Mouse (Mus musculus) WW6 (cell line): ENCODE measurements around the gene Vmn1r179.
"Not testable (repeated sequence)": the region's sequence is repeated elsewhere in the genome, so short reads cannot be mapped to it uniquely, and the experiment has no call there.

Experiments
- DNase-seq: peaks from one replicate; pipeline ENCODE4 v3.0.0-alpha.2; 2013; ENCODE audit warnings: low read depth, low spot score

Gene Vmn1r179

DNA sequence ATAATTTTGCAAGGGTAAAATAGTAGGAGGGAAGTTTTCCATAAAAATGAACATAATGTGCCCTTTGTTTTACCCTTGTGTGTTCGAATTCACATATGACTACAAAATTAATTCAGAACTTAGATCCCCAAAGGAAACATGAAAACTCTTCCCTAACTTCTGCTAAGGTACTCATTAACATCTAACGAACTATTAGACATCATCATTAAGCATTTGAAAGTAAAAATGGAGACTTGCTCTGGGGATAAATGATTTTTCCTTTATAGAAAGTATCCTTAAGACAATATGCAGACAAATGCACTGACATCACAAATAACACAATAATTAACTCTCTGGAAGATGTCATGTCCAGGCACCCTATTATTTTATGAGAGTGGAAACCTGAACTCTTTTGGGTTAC is at the start of gene Vmn1r179:
TSS of gene Vmn1r179 (plus strand) at position 301 of the 400 bp plus-strand sequence.
- no peak for DNase-seq

DNA sequence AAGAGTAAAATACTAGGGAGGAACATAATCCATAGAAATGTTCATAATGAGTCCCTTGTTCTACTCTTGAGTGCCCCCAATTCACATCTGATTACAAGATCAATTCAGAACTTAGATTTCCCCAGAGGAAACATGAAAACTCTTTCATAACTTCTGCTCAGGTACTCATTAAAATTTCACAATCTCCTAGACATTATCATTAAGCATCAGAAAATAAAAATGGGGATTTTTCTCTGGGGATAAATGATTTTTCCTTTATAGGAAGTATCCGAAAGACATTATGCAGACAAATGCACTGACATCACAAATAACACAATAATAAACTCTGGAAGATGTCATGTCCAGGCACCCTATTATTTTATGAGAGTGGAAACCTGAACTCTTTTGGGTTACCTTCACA is 35.1 kb upstream of the Vmn1r179 start, which contains the start of gene Vmn1r178:
TSS of gene Vmn1r178 (plus strand) at position 301 of the 400 bp plus-strand sequence.
- no peak for DNase-seq

DNA sequence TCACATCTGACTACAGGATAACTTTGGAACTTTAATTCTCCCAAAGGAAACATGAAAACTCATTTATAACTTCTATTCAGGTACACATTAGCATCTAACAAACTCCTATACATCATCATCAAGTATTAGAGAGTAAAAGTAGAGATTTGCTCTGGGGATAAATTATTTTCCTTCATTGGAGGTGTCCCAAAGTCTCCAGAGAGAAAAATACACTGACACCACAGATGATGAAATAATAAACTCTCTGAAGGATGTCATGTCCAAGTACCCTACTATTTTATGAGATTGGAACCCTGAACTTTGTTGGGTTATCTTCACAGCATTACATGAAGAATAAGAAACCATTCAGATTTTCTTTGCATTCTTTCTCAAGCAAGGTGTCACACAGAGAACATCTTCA is 23.6 kb downstream of the Vmn1r179 start, which contains the start of gene Vmn1r180:
TSS of gene Vmn1r180 (plus strand) at position 301 of the 400 bp plus-strand sequence.
- DNase-seq, result no peak

DNA sequence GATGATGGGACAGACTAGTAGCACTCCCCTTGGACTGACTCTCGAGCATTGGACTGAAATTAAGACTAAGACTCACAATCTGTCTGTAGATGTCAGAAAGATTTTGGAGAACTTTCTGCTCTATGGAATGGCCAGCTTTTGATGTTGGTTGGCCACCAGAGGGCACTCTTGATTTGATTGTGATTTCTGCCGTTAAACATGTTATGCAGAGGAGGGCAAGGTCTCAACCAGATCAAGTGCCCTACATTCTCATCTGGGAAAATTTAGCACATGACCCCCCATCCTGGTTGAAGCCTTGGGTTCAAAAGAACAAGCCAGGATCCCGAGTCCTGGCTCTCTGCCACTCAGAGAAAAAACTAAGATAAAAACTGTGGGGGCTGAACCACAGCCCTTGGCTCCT is 41.3 kb downstream of the Vmn1r179 start:
- not testable (repeated sequence) for DNase-seq

DNA sequence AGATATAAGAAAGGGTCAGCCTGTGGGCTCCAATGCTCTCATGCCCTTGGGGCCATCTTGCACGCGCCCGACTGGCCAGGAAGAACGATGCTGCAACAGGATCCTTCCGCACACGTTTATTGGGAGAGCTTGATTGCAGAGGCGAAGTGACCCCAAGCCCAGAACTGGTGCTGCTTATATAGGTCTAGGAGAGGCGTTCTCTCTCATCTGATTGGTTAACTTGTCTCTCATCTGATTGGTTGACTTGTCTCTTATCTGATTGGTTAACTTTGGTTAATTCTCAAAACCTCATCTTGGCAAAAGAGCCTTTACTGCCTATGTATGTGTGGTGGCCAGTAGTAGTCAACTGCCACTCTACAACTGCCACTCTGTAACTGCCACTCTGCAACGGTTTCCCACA is 47.5 kb downstream of the Vmn1r179 start, which contains the start of gene Vmn1r181:
TSS of gene Vmn1r181 (plus strand) at position 301 of the 400 bp plus-strand sequence.
- DNase-seq, result not testable (repeated sequence)
